Mouse (Mus musculus) myocyte (in vitro differentiated cells): Measurements from ENCODE around the gene Ociad2.

Source experiments
- E2F4 ChIP-seq: IDR thresholded peaks from one replicate; pipeline ENCODE4 v1.6.1; 2011; ENCODE audit warnings: mild to moderate bottlenecking, control low read depth, moderate library complexity; ENCODE audit not compliant: insufficient read depth
- MAX ChIP-seq: IDR thresholded peaks from one replicate; pipeline ENCODE4 v1.6.1; 2011; ENCODE audit warnings: low read depth, mild to moderate bottlenecking, control low read depth
- MYOD1 ChIP-seq, 3 experiments: IDR thresholded peaks; one replicate each; pipeline ENCODE4 v1.6.1; 2011; ENCODE audit warnings: control low read depth in 2 of 3, low read depth in 2 of 3, mild to moderate bottlenecking in 2 of 3, moderate library complexity in 1 of 3; ENCODE audit not compliant: insufficient read length in 2 of 3, control insufficient read depth in 1 of 3
- MYOG ChIP-seq, 3 experiments: IDR thresholded peaks; one replicate each; pipeline ENCODE4 v1.6.1; 2011; ENCODE audit warnings: control low read depth in 2 of 3, low read depth in 2 of 3, mild to moderate bottlenecking in 2 of 3; ENCODE audit not compliant: insufficient read length in 2 of 3, control insufficient read depth in 1 of 3, insufficient read depth in 1 of 3
- POLR2A ChIP-seq: IDR thresholded peaks from one replicate; pipeline ENCODE4 v1.6.1; 2011; ENCODE audit warnings: low read depth, mild to moderate bottlenecking, control low read depth, moderate library complexity; ENCODE audit not compliant: insufficient read length
- POLR2AphosphoS2 ChIP-seq: IDR thresholded peaks from one replicate; pipeline ENCODE4 v1.6.1; 2011; ENCODE audit warnings: low read depth, control low read depth; ENCODE audit not compliant: insufficient read length
- SRF ChIP-seq: IDR thresholded peaks from one replicate; pipeline ENCODE4 v1.6.1; 2011; ENCODE audit warnings: low read depth; ENCODE audit not compliant: control insufficient read depth, insufficient read length
- TCF12 ChIP-seq: IDR thresholded peaks from one replicate; pipeline ENCODE4 v1.6.1; 2011; ENCODE audit warnings: mild to moderate bottlenecking, control low read depth; ENCODE audit not compliant: poor library complexity, insufficient read depth, severe bottlenecking
- USF1 ChIP-seq: IDR thresholded peaks from one replicate; pipeline ENCODE4 v1.6.1; 2011; ENCODE audit warnings: low read depth, mild to moderate bottlenecking, control low read depth, moderate library complexity

- TF ChIP-seq POLR2A (no peak), POLR2AphosphoS2 (no peak), MAX (no peak), TCF12 (no peak), E2F4 (no peak), USF1 (no peak), MYOG (IDR thresholded peaks at IDR 0.05; ENCODE audit: control insufficient read depth in 1 of 3, insufficient read depth in 1 of 3, insufficient read length in 2 of 3, low read depth in 2 of 3) (no peak), SRF (no peak), MYOD1 (IDR thresholded peaks at IDR 0.05; ENCODE audit: control insufficient read depth in 1 of 3, insufficient read length in 2 of 3, low read depth in 2 of 3) (no peak)
These were observed 18.4 kb upstream of the Ociad2 start for GRCm38 (mm10) chr5:73359134-73359751.
